Mouse (Mus musculus) effector memory CD4-positive, alpha-beta T cell, adult 5 months (primary cell): ENCODE measurements around the gene Hdhd5. TPM values are rescaled to one million over a fixed set of nuclear protein-coding genes. Genes with fewer than 3 reads are reported as not detected.

Source experiments
- polyA plus RNA-seq: library from polyadenylated mRNA; unstranded; fragments of 100-300 nt; shearing (Covaris generic); gene quantifications from one replicate; pipeline ENCODE4 v1.2.1, GENCODE M21; 2017

Gene Hdhd5
- polyA plus RNA-seq = 114 TPM

GRCm38 (mm10) chr6:120531020-120531965, at the start of gene Hdhd5:
Gene Hdhd5 (minus strand): TSS chr6:120531319.

GRCm38 (mm10) chr6:120493374-120494181, 37.5 kb downstream of the Hdhd5 start, which contains the start of gene Tmem121b:
Gene Tmem121b (minus strand): TSS chr6:120493807.

DNA sequence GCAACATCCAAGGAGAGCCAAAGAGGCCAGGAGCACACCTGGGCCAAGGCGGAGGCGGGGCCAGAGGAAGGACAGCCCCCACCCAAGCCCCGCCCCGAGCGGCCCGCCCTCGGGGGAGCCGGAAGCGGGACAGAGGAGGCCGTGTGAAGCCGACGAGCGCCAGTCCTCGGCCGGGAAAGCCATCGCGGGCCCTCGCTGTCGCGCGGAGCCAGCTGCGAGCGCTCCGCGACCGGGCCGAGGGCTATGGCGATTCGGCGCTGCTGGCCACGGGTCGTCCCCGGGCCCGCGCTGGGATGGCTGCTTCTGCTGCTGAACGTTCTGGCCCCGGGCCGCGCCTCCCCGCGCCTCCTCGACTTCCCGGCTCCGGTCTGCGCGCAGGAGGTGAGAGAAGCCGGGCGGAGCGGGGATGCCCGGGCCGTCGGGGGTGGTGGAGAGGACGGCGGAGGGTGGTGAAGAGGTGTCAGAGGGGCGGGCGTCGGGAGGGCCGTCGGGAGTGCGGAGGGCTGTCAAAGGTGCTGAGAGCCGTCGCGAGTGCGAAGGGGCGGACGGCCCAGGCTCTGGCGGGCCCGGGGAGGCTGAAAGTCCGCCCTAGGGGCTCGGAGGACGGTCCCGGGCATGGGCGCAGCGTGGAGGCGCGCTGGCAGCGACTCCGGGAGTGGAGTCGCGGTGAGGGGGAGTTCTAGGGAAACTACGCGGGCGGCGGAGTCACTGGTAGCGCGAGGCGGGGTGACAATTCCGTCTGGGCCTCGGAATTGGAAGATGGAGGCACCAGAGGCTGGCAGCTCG, 67.8 kb downstream of the Hdhd5 start, which contains the start of gene Il17ra:
Gene Il17ra (plus strand): TSS at position 162 of the 786 bp plus-strand sequence.

Other genes starting within 250 kb of the Hdhd5 start
- not detected for gene D330020A13Rik, start 237.0 kb downstream of the Hdhd5 start, polyA plus RNA-seq
- gene B4galnt3, start 236.8 kb downstream of the Hdhd5 start, polyA plus RNA-seq = 0.10 TPM
- gene Kdm5a, start 167.2 kb downstream of the Hdhd5 start, polyA plus RNA-seq = 144 TPM
- gene Ccdc77, start 166.9 kb downstream of the Hdhd5 start, polyA plus RNA-seq = 7.4 TPM
- gene Il17ra, start 68.1 kb downstream of the Hdhd5 start, polyA plus RNA-seq = 160 TPM
- 0.17 TPM for gene Tmem121b, start 37.5 kb downstream of the Hdhd5 start, polyA plus RNA-seq
- gene Cecr2, start 135.1 kb upstream of the Hdhd5 start, polyA plus RNA-seq = 0.31 TPM
- gene Slc25a18, start 242.3 kb upstream of the Hdhd5 start, polyA plus RNA-seq = not detected